Mouse (Mus musculus): ENCODE results near the gene Ripply1.

Gene Ripply1

GRCm38 (mm10) chrX:139782278-139783044, at the start of gene Ripply1:
Gene Ripply1, minus strand, starts transcription at chrX:139782353.
- no peak for DNase-seq (ENCODE audit: low spot score)

- no peak for DNase-seq (ENCODE audit: low spot score)
Observed at GRCm38 (mm10) chrX:139828363-139829092, 46.4 kb upstream of the Ripply1 start.

GRCm38 (mm10) chrX:139826926-139827325, 44.8 kb upstream of the Ripply1 start:
- DNase-seq (ENCODE audit: low spot score) = no peak

GRCm38 (mm10) chrX:139825402-139825801, 43.2 kb upstream of the Ripply1 start:
- no peak for DNase-seq (ENCODE audit: low spot score)

GRCm38 (mm10) chrX:139815201-139815600, 33.0 kb upstream of the Ripply1 start:
- no peak for DNase-seq (ENCODE audit: low spot score)

- no peak for DNase-seq (ENCODE audit: low spot score)
Observed at GRCm38 (mm10) chrX:139814018-139814635, 32.0 kb upstream of the Ripply1 start.

GRCm38 (mm10) chrX:139813299-139814002, 31.3 kb upstream of the Ripply1 start:
- no peak for DNase-seq (ENCODE audit: low spot score)

GRCm38 (mm10) chrX:139812636-139813298, 30.6 kb upstream of the Ripply1 start:
- no peak for DNase-seq (ENCODE audit: low spot score)

- no peak for DNase-seq (ENCODE audit: low spot score)
Observed at GRCm38 (mm10) chrX:139808501-139808900, 26.3 kb upstream of the Ripply1 start.

- DNase-seq (ENCODE audit: low spot score) = no peak
Observed at GRCm38 (mm10) chrX:139808085-139808484, 25.9 kb upstream of the Ripply1 start.

GRCm38 (mm10) chrX:139807391-139807790, 25.2 kb upstream of the Ripply1 start:
- no peak for DNase-seq (ENCODE audit: low spot score)

GRCm38 (mm10) chrX:139805918-139806317, 23.8 kb upstream of the Ripply1 start:
- no peak for DNase-seq (ENCODE audit: low spot score)

- no peak for DNase-seq (ENCODE audit: low spot score)
Observed at GRCm38 (mm10) chrX:139803028-139803427, 20.9 kb upstream of the Ripply1 start.

- DNase-seq (ENCODE audit: low spot score) = no peak
Observed at GRCm38 (mm10) chrX:139800406-139800878, 18.3 kb upstream of the Ripply1 start, which contains the start of gene Cldn2. Gene Cldn2, plus strand, starts transcription at chrX:139800828.

GRCm38 (mm10) chrX:139799953-139800352, 17.8 kb upstream of the Ripply1 start:
- no peak for DNase-seq (ENCODE audit: low spot score)

- no peak for DNase-seq (ENCODE audit: low spot score)
Observed at GRCm38 (mm10) chrX:139797875-139798274, 15.7 kb upstream of the Ripply1 start.

GRCm38 (mm10) chrX:139796037-139796436, 13.9 kb upstream of the Ripply1 start:
- no peak for DNase-seq (ENCODE audit: low spot score)

- DNase-seq (ENCODE audit: low spot score) = no peak
Observed at GRCm38 (mm10) chrX:139794072-139794845, 12.1 kb upstream of the Ripply1 start.

- no peak for DNase-seq (ENCODE audit: low spot score)
Observed at GRCm38 (mm10) chrX:139785764-139786163, 3.6 kb upstream of the Ripply1 start.

- DNase-seq (ENCODE audit: low spot score) = no peak
Observed at GRCm38 (mm10) chrX:139783045-139783422, 881 bp upstream of the Ripply1 start.

- DNase-seq (ENCODE audit: low spot score) = no peak
Observed at GRCm38 (mm10) chrX:139781563-139781962, 590 bp downstream of the Ripply1 start.

All from MN1 (cell line).